Mouse (Mus musculus): ENCODE data around the gene Tsku. TPM values are rescaled to one million over a fixed set of nuclear protein-coding genes. Genes with fewer than 3 reads are reported as not detected.
A peak's percentile ranks its signal among the peaks of the same experiment; 100 is the strongest.

The Tsku gene
- 1 to 10 TPM; 2.4 to 4.2 (median 2.9) TPM for total RNA-seq (2022)

GRCm38 (mm10) chr7:98361063-98361652, at the start of gene Tsku:
Gene Tsku, minus strand, starts transcription at chr7:98361328.
- peak; percentile 53 to 62 for DNase-seq (ENCODE audit: low spot score in 2 of 2)

GRCm38 (mm10) chr7:98407615-98408014, 46.5 kb upstream of the Tsku start:
- DNase-seq (ENCODE audit: low spot score in 2 of 2), result no peak

- no peak for DNase-seq (ENCODE audit: low spot score in 2 of 2)
These were observed 42.9 kb upstream of the Tsku start for GRCm38 (mm10) chr7:98403996-98404395.

GRCm38 (mm10) chr7:98402582-98403574, 41.8 kb upstream of the Tsku start:
- no peak for DNase-seq (ENCODE audit: low spot score in 2 of 2)

GRCm38 (mm10) chr7:98392466-98393201, 31.5 kb upstream of the Tsku start:
- DNase-seq (ENCODE audit: low spot score in 2 of 2), result no peak

GRCm38 (mm10) chr7:98391351-98391936, 30.3 kb upstream of the Tsku start:
- DNase-seq (ENCODE audit: low spot score in 2 of 2), result no peak

- no peak for DNase-seq (ENCODE audit: low spot score in 2 of 2)
These were observed 29.4 kb upstream of the Tsku start for GRCm38 (mm10) chr7:98390486-98390885.

- DNase-seq (ENCODE audit: low spot score in 2 of 2), result no peak
These were observed 28.5 kb upstream of the Tsku start for GRCm38 (mm10) chr7:98389656-98390055.

- DNase-seq (ENCODE audit: low spot score in 2 of 2), result no peak
These were observed 27.9 kb upstream of the Tsku start for GRCm38 (mm10) chr7:98388881-98389501.

GRCm38 (mm10) chr7:98387201-98387600, 26.1 kb upstream of the Tsku start:
- DNase-seq (ENCODE audit: low spot score in 2 of 2), result no peak

GRCm38 (mm10) chr7:98385168-98385567, 24.0 kb upstream of the Tsku start:
- no peak for DNase-seq (ENCODE audit: low spot score in 2 of 2)

GRCm38 (mm10) chr7:98383337-98383736, 22.2 kb upstream of the Tsku start:
- DNase-seq (ENCODE audit: low spot score in 2 of 2), result no peak

- DNase-seq (ENCODE audit: low spot score in 2 of 2), result no peak
These were observed 21.7 kb upstream of the Tsku start for GRCm38 (mm10) chr7:98382784-98383183.

GRCm38 (mm10) chr7:98380224-98380925, 19.2 kb upstream of the Tsku start:
- DNase-seq (ENCODE audit: low spot score in 2 of 2), result no peak

- no peak for DNase-seq (ENCODE audit: low spot score in 2 of 2)
These were observed 18.1 kb upstream of the Tsku start for GRCm38 (mm10) chr7:98379232-98379631.

GRCm38 (mm10) chr7:98377257-98377656, 16.1 kb upstream of the Tsku start:
- no peak for DNase-seq (ENCODE audit: low spot score in 2 of 2)

- peak; percentile 19 to 82 for DNase-seq (ENCODE audit: low spot score in 2 of 2)
These were observed 10.0 kb upstream of the Tsku start for GRCm38 (mm10) chr7:98371161-98371560.

GRCm38 (mm10) chr7:98369762-98370369, 8.7 kb upstream of the Tsku start:
- DNase-seq (ENCODE audit: low spot score in 2 of 2), result no peak

GRCm38 (mm10) chr7:98361662-98362061, 534 bp upstream of the Tsku start:
- no peak for DNase-seq (ENCODE audit: low spot score in 2 of 2)

- DNase-seq (ENCODE audit: low spot score in 2 of 2), result no peak
These were observed 522 bp downstream of the Tsku start for GRCm38 (mm10) chr7:98360621-98360990.

Measured in left cerebral cortex, adult 8-10 months (tissue).